Mouse (Mus musculus) stomach, postnatal 0 days (tissue): ENCODE data around the gene Magix. TPM values are rescaled to one million over a fixed set of nuclear protein-coding genes. Genes with fewer than 3 reads are reported as not detected.

Experiments used
- ATAC-seq: fragments of 200-750 bp; cut with Nextera tagmentation; 2 replicates; pipeline ENCODE4 v1.8.0; 2017; ENCODE audit not compliant: low FRiP score, low TSS enrichment
- DNase-seq: peaks from one replicate; pipeline ENCODE4 v3.0.0-alpha.2; 2016; ENCODE audit warnings: low spot score
- H3K27ac ChIP-seq: fragments of 300-500 bp; sonication (generic); replicated peaks from 2 replicates; pipeline ENCODE4 v1.5.1; 2014; ENCODE audit warnings: mild to moderate bottlenecking, control low read depth
- H3K27me3 ChIP-seq: fragments of 300-500 bp; sonication (generic); 2 replicates; pipeline ENCODE4 v1.6.1; 2014; ENCODE audit warnings: low read length; ENCODE audit not compliant: control insufficient read depth, insufficient read depth
- H3K36me3 ChIP-seq: fragments of 300-500 bp; sonication (generic); 2 replicates; pipeline ENCODE4 v1.6.1; 2014; ENCODE audit warnings: low read length, mixed read lengths; ENCODE audit not compliant: control insufficient read depth, insufficient read depth
- H3K4me1 ChIP-seq: fragments of 300-500 bp; sonication (generic); replicated peaks from 2 replicates; pipeline ENCODE4 v1.6.1; 2014; ENCODE audit warnings: antibody characterized with exemption; ENCODE audit not compliant: control insufficient read depth, insufficient read depth
- H3K4me2 ChIP-seq: fragments of 300-500 bp; sonication (generic); replicated peaks from 2 replicates; pipeline ENCODE4 v1.6.1; 2014; ENCODE audit warnings: low read depth, mild to moderate bottlenecking, control low read depth, moderate library complexity
- H3K4me3 ChIP-seq: fragments of 300-500 bp; sonication (generic); 2 replicates; pipeline ENCODE4 v1.5.1; 2014; ENCODE audit warnings: low read depth, low read length, control low read depth
- H3K9ac ChIP-seq: fragments of 300-500 bp; sonication (generic); 2 replicates; pipeline ENCODE4 v1.6.1; 2014; ENCODE audit warnings: mild to moderate bottlenecking, low read length, control low read depth, mixed read lengths
- H3K9me3 ChIP-seq: fragments of 300-500 bp; sonication (generic); 2 replicates; pipeline ENCODE4 v1.6.1; 2016; ENCODE audit warnings: low read length; ENCODE audit not compliant: control insufficient read depth
- CTCF ChIP-seq: IDR thresholded peaks from 2 replicates; pipeline ENCODE4 v1.5.1; 2016; ENCODE audit warnings: antibody characterized with exemption, low read depth, mild to moderate bottlenecking, moderate library complexity
- EP300 ChIP-seq: optimal IDR thresholded peaks from 2 replicates; pipeline ENCODE3; 2016; ENCODE audit warnings: antibody characterized with exemption
- WGBS: fragments of 180-500 bp; shearing (Covaris S2); extraction: QIAGEN DNeasy Blood & Tissue Kit; methylation state at CpG from one replicate; pipeline ENCODE4 v1.1.7; 2014; 5-methylcytosine and 5-hydroxymethylcytosine counted together
- polyA plus RNA-seq: library from polyadenylated mRNA; unstranded; fragments of >200 nt; fragmentation: Nextera tagmentation; extraction: Ambion mirVana; gene quantifications from 2 replicates; pipeline ENCODE4 v1.2.1, GENCODE M21; 2015

The Magix gene
- polyA plus RNA-seq, 1 experiment from 2014 or later, result 0.95 TPM

- TF ChIP-seq CTCF (peak; percentile 85), EP300 (no peak)
- Histone ChIP-seq H3K4me1 (no peaks in the 10 kb centered on the region), H3K36me3 (no peaks in the 10 kb centered on the region), H3K9ac (no peak overlapping the region), H3K4me2 (peak overlapping the region; percentile 48), H3K4me3 (peak overlapping the region; percentile 19; the same call in 1 of the 2 replicates), H3K27me3 (no peaks in the 10 kb centered on the region), H3K9me3 (no peaks in the 10 kb centered on the region), H3K27ac (no peak overlapping the region)
- DNase-seq (peak; percentile 91), ATAC-seq (peak; percentile 95)
- WGBS, result 26% methylated on average over 17 of the region's 27 CpGs
These were observed 1.5 kb downstream of the Magix start for GRCm38 (mm10) chrX:7679405-7680056.

GRCm38 (mm10) chrX:7678986-7679385, 2.1 kb downstream of the Magix start:
- no peak overlapping the region for H3K4me2 ChIP-seq
- no peak overlapping the region for H3K4me3 ChIP-seq
- WGBS, result 24% methylated on average over 3 of the region's 3 CpGs
- no peaks in the 10 kb centered on the region for H3K4me1 ChIP-seq
- DNase-seq (no peak), ATAC-seq (no peak)
- H3K9ac ChIP-seq, result no peak overlapping the region
- no peak overlapping the region for H3K27ac ChIP-seq
- H3K9me3 ChIP-seq, result no peaks in the 10 kb centered on the region
- H3K36me3 ChIP-seq, result no peaks in the 10 kb centered on the region
- TF ChIP-seq CTCF (peak; percentile 41), EP300 (no peak)
- no peaks in the 10 kb centered on the region for H3K27me3 ChIP-seq

- TF ChIP-seq CTCF (no peak), EP300 (no peak)
- H3K27me3 ChIP-seq, result no peaks in the 10 kb centered on the region
- no peaks in the 10 kb centered on the region for H3K36me3 ChIP-seq
- no peak for DNase-seq
- no peaks in the 10 kb centered on the region for H3K9me3 ChIP-seq
- H3K9ac ChIP-seq, result no peak overlapping the region
- H3K4me1 ChIP-seq, result no peaks in the 10 kb centered on the region
- peak overlapping the region; percentile 21 for H3K4me3 ChIP-seq
- peak; percentile 2; the same call in 1 of the 2 replicates for ATAC-seq
- peak overlapping the region; percentile 49 for H3K4me2 ChIP-seq
- H3K27ac ChIP-seq, result peak overlapping the region; percentile 83
- 27% methylated on average over 10 of the region's 10 CpGs for WGBS
These were observed 6.1 kb downstream of the Magix start for GRCm38 (mm10) chrX:7675001-7675380.

GRCm38 (mm10) chrX:7674284-7675000, 6.6 kb downstream of the Magix start:
- DNase-seq, result peak; percentile 54
- Histone ChIP-seq H3K27me3 (no peaks in the 10 kb centered on the region), H3K4me3 (peak overlapping the region; percentile 21), H3K4me1 (no peaks in the 10 kb centered on the region), H3K9me3 (no peaks in the 10 kb centered on the region), H3K9ac (0 out of 2 replicates have a peak overlapping the region, but pooled peaks have one; percentile 13), H3K4me2 (peak overlapping the region; percentile 49), H3K27ac (peak overlapping the region; percentile 83), H3K36me3 (no peaks in the 10 kb centered on the region)
- ATAC-seq, result peak; percentile 39
- 15% methylated on average over 28 of the region's 28 CpGs for WGBS
- TF ChIP-seq CTCF (no peak), EP300 (no peak)

GRCm38 (mm10) chrX:7673578-7674281, 7.3 kb downstream of the Magix start:
- peak overlapping the region; percentile 49 for H3K4me2 ChIP-seq
- no peaks in the 10 kb centered on the region for H3K27me3 ChIP-seq
- no peak overlapping the region; the same call in 1 of the 2 replicates for H3K4me3 ChIP-seq
- no peaks in the 10 kb centered on the region for H3K9me3 ChIP-seq
- no peaks in the 10 kb centered on the region for H3K36me3 ChIP-seq
- peak overlapping the region; percentile 83 for H3K27ac ChIP-seq
- no peak for TF ChIP-seq EP300
- TF ChIP-seq CTCF, result peak; percentile 22; the same call in 1 of the 2 replicates
- 17% methylated on average over 12 of the region's 12 CpGs for WGBS
- H3K9ac ChIP-seq, result 0 out of 2 replicates have a peak overlapping the region, but pooled peaks have one; percentile 13
- ATAC-seq (peak; percentile 52), DNase-seq (peak; percentile 57)
- no peaks in the 10 kb centered on the region for H3K4me1 ChIP-seq
